Mouse (Mus musculus) granulocyte monocyte progenitor cell, adult 5-6 weeks (primary cell): ENCODE results near the gene Fam102a. TPM values are rescaled to one million over a fixed set of nuclear protein-coding genes. Genes with fewer than 3 reads are reported as not detected.
A peak's percentile ranks its signal among the peaks of the same experiment; 100 is the strongest.
"Not testable (repeated sequence)": the region's sequence is repeated elsewhere in the genome, so short reads cannot be mapped to it uniquely, and the experiment has no call there.

Experiments
- ATAC-seq: replicated peaks from 2 replicates; pipeline ENCODE4 v1.8.0; 2016; ENCODE audit warnings: mild to moderate bottlenecking, moderate TSS enrichment, inconsistent platforms; ENCODE audit not compliant: poor library complexity, severe bottlenecking
- total RNA-seq, 2 experiments: library from RNA; stranded (forward) in 1 of 2; stranded (reverse) in 1 of 2; fragments of 200-712, 200-1000 nt in 1 of 2; fragments of >200 nt in 1 of 2; fragmentation: Nextera tagmentation in 1 of 2; gene quantifications; 2 replicates each; pipeline ENCODE4 v1.2.3; 2014 to 2017

The Fam102a gene
- total RNA-seq (2014; fragmentation: Nextera tagmentation) (2.4 and 3.8 TPM in 2 replicates), total RNA-seq (2017) (1.3 and 1.5 TPM in 2 replicates)

- ATAC-seq, result peak; percentile 82
Measured at GRCm38 (mm10) chr2:32534733-32535471, at the start of gene Fam102a. Fam102a (plus strand) TSS chr2:32535332.

DNA sequence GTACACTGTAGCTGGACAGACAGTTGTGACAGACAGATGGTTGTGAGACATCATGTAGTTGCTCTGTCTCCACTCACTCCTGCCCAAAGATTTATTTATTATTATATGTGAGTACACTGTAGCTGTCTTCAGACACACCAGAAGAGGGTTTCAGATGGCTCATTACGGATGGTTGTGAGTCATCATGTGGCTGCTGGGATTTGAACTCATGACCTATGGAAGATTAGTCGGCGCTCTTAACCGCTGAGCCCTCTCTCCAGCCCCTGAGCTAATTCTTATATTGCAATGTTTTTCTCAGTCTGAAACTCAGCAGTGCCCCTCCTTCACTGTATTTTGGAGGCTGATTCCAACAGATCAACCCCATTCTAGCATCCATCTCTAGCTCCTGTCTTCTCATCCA is 49.4 kb upstream of the Fam102a start:
- ATAC-seq, result no peak

DNA sequence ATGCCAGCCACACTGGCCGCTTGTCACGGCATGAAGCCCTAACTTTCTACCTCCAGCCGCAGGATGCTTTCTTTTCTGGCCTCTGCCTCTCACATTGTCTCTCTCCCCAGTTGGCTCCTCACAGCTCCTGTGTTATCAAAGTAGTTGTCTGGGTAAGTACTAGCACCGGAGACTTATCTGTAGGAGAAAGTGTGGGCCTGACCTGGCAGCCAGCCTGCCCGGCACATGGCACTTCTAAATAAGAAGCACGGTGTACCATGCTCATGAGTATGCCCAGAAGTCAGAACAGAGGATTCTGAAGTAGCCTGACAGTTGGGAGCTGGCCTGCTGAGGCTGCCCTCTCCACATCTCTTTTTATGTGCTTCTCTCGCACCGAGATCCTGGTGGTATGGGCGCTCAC is 49.0 kb upstream of the Fam102a start:
- no peak for ATAC-seq

DNA sequence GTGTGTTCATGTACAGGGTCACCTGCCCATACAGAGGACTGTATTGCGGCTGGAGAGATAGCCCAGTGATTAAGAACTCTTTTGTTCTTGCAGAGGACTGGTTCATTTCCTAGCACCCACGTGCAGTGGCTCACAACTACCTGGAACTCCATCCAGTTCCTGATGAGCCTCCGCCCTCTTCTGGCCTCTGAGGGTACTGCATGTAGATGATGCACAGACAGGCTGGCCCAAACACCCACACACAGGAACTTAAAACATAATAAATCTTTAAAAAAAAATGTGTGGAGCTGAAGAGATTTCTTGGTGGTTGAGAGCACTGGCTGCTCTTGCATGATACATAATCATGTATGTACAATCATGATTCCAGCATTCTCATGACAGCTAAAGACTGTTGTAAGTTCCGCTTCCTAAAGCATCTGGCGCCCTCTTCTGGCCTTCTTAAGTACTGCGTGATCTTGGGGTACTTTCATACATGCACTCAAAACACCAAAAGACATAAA is 48.0 kb upstream of the Fam102a start:
- peak; percentile 87 for ATAC-seq

DNA sequence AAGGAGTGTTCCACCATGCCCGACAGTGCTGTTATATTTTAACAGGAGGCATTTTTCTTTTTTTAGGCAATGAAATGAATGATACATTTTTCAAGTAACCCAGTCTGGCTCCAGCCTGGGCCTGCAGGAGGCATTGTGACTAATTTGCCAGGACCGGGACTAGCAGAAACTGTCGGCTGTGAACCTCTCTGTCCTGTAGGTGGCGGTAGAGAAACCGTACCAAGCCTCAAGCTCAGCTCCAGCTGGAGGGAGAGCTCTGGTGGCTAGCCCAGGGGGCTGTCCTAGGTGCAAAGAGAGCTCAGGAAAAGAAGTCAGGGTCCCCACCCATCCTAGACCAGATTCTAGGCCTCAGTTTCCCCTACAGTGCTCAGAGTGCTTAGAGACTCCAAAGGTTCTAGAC is 46.5 kb upstream of the Fam102a start:
- ATAC-seq, result peak; percentile 72

DNA sequence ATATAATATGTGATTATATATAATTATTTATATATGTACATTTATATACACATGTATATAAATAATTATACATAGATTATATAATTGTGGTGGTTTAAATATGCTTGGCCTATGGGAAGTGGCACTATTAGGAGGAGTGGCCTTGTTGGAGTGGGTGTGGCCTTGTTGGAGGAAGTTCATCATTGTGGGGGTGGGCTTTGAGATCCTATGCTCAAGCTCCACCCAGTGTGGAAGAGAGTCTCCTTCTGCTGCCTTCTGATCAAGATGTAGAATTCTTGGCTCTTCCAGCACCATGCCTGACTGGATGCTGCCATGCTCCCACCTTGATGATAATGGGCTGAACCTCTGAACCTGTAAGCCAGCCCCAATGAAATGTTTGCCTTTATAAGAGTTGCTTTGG is 44.4 kb upstream of the Fam102a start:
- not testable (repeated sequence) for ATAC-seq

DNA sequence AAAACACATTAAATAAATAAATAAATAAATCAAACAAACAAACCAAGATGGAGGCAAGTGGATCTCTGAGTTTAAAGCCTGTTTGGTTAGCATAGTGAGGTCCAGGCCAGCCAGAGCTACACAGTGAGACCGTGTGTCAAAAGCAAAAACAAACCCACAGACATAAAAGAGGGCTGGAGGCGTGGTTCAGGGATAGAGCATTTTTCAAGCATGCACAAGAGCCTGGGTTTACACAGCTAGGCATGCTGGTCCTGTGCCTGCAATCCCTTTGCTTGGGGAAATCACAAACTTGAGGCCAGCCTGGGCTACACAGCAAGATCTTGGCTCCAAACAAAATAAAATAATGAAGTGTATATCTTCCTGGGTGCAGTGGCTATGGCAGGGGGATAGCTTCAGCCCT is 42.5 kb upstream of the Fam102a start:
- ATAC-seq, result no peak

- ATAC-seq, result 0 out of 2 replicates have a peak, but pooled peaks have one; percentile 9
Measured at GRCm38 (mm10) chr2:32493301-32493701, 41.8 kb upstream of the Fam102a start.

- peak; percentile 39; the same call in 1 of the 2 replicates for ATAC-seq
Measured at GRCm38 (mm10) chr2:32494522-32494921, 40.6 kb upstream of the Fam102a start.

DNA sequence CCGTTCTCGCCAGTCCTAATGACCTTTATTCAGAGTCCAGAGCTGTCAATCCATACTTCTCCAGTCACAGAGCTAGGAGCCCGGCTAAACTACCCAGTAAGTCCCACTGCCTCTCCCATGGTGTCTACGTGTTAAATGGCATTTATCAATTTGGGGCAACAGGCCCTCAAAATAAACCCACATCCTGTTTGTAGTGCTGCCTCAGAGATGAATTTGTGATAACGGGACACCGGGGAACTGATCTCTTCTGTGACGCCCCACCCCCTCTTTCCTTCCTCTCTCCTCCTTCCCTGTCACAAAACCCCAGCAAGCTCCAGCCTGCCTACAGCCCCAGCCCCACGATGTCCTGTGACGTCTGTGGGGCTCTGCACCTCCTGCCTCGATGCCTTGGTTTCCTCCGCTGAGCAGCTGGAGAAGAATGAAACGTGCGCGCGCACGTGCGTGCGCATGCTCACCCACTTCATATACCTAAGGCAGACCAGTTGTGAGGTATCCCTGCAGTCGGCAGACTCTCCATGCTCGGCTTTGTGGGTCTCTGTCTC is 39.9 kb upstream of the Fam102a start:
- ATAC-seq, result peak; percentile 86

DNA sequence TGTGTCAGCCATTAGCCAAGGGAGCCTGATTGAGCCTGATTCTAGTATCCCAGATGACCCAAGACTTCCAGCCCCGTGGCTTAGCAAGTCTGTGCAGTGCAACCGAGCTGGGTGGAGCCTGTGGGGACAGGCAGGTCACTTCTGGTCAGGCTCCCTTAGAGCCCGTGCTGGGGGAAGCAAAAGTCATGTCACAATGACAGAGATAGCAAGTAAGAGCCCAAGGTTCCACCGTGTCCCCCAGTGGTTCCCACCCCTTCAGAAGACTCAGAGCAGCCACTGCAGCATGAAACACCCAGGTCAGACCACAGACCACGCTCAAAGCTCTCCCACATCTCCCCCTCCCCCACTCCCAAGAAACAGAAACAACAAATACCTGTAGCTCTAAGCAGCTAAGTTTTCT is 38.9 kb upstream of the Fam102a start:
- peak; percentile 43 for ATAC-seq

DNA sequence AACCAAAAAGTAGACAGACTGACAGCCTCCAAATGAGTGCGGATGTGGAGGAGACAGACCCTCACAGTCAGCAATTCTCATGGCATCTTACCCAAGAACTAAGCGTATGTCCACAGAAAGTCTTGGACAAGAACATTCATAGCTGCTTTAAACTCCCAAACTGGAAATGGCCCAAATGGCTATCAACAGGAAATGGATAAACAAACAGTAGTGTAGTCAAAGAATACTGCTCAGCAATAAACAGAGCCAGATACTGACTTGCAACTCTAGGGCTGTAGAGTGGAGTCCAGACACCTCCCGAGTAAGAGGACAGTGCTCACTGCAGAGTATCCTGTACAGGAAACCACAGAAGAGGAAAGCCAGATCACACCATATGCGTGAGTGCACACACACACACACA is 35.8 kb upstream of the Fam102a start:
- ATAC-seq, result no peak

DNA sequence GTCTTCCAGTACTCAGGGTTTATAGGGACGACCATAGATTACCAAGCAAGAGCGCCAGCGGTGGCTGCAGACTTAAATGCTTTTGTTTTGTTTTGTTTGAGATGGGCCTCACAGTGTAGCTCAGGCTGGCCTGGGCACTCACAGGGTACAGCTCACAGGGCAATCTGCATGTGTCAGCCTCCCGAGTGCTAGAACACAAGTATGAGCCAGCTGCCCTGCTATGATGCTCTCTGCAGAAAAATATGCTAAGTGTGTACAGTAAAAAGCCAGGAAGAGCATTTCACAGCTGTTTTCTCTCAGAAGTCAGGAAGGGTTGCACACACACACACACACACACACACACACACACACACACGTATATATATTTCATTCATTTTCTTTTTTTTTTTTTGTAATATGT is 34.7 kb upstream of the Fam102a start:
- ATAC-seq, result no peak

DNA sequence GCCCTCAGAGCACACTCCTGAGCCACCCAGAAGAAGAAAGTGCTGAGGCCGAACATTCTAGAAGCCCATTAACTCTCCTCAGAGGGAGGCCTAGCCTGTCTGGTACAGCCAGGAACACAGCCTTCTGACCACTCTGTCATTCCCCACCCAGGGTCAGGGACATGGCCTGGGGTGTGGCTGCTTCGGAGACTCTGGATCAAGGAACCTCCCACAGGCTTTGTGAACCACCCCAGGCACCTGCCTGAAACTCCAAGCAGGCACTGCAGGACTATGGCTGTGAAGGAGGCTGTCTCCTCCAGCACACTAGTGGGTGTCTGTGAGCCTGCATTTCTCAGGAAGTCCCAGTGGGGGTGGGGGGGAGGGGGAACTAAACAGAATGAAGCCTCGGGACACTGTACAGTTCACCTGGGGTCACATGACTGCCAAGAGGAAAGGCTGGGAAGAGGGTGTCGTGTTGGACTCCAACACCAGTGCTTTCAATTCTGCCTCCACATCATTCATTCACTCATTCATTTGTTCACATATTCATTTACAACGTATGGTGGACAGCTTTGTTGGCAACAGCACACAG is 33.3 kb upstream of the Fam102a start:
- no peak for ATAC-seq

GRCm38 (mm10) chr2:32502843-32503242 is 32.3 kb upstream of the Fam102a start:
- no peak for ATAC-seq

GRCm38 (mm10) chr2:32503588-32503987 is 31.5 kb upstream of the Fam102a start:
- ATAC-seq, result no peak

GRCm38 (mm10) chr2:32505536-32505935 is 29.6 kb upstream of the Fam102a start:
- no peak for ATAC-seq

DNA sequence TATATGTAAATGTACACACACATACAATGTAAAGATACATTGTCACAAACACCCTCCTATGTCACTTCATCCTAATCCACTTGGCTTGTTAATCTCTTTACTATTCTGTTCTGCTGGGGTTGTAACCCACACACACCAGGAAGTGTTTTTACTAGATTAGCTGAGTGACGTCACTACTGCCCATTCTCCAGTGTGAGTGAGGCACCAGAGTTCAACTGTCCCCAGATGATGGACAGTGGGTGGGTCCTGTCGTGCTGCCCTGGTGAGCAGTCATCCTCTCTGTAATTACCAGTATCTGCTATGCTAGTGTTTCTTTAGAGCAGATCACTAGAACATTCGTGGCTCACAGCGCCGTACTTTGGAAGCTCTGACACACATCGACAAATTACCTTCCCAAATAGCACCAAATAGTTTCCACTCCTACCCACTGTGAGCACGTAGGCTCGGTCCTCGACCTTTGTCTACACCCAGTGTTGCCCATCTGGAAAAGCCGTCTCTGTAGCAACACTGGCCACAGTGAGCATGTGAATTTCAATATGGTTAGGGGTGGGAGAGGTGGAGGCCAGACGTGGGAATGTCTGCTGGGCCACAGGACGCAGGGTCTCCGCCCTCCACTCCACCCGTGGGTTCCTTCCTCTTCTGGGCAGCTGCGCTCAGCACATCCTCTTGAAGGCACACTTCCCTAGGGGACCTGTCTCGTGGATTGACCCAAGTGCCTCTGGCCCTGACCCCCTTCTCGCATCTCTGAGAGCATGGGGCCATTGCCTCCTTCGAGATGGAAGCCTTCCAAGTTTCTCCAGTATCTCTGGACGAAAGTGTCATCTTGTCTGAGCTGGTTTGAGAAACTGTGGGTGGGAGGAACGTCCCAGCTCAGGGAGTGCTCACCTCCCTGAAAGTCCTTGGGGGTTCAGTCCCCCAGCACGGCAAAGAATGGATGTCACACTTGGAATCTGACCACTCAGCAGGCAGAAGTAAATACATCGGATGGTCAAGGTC is 28.2 kb upstream of the Fam102a start:
- ATAC-seq, result peak; percentile 90

DNA sequence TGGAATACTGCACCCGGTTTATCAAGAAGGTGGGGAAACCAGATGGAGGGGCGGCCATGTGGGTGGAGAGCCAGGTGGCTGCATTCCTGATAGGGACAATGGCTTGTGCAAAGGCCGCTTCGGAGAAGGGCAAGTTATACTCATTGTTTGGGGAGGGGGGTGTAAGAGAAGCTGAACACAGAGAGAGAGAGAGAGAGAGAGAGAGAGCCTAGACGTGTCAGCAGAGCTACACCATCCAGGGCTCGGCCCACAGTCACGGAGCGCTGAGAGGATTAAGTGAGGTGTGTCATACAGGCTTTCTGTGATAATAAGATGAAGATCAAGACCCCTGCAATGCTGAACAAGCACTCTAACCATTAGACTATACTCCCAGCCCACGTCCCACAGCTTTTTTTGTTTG is 27.2 kb upstream of the Fam102a start:
- ATAC-seq, result no peak

GRCm38 (mm10) chr2:32509287-32509686 is 25.8 kb upstream of the Fam102a start:
- 0 out of 2 replicates have a peak, but pooled peaks have one; percentile 17 for ATAC-seq
